Mouse (Mus musculus) spleen, adult 2 months (tissue): ENCODE results near the gene Gm47995. TPM values are rescaled to one million over a fixed set of nuclear protein-coding genes. Genes with fewer than 3 reads are reported as not detected.
"Not testable (repeated sequence)": the region's sequence is repeated elsewhere in the genome, so short reads cannot be mapped to it uniquely, and the experiment has no call there.

Source experiments
- DNase-seq, 2 experiments: peaks; one replicate each; pipeline versions ENCODE4 v3.0.0 to v3.0.0-alpha.2; 2012 to 2021; ENCODE audit warnings: low spot score in 2 of 2, low read depth in 1 of 2
- H3K27ac ChIP-seq: fragments of 200-500 bp; 2 replicates; pipeline ENCODE4 v1.5.1; 2012; ENCODE audit warnings: low read length, inconsistent platforms; ENCODE audit not compliant: insufficient read depth
- H3K27me3 ChIP-seq: fragments of 200-500 bp; 2 replicates; pipeline ENCODE4 v1.6.1; 2012; ENCODE audit warnings: mild to moderate bottlenecking, moderate library complexity, low read length, inconsistent platforms; ENCODE audit not compliant: control insufficient read depth, insufficient read depth
- H3K36me3 ChIP-seq: fragments of 200-500 bp; 2 replicates; pipeline ENCODE4 v1.6.1; 2012; ENCODE audit warnings: mild to moderate bottlenecking, low read length, inconsistent platforms; ENCODE audit not compliant: control insufficient read depth, insufficient read depth
- H3K4me1 ChIP-seq: fragments of 200-500 bp; 2 replicates; pipeline ENCODE4 v1.6.1; 2011; ENCODE audit warnings: inconsistent platforms; ENCODE audit not compliant: control insufficient read depth, insufficient read depth, insufficient read length
- H3K4me3 ChIP-seq: fragments of 200-500 bp; 2 replicates; pipeline ENCODE4 v1.5.1; 2011; ENCODE audit warnings: mild to moderate bottlenecking, inconsistent platforms; ENCODE audit not compliant: insufficient read depth, insufficient read length; ENCODE audit errors: extremely low read depth
- CTCF ChIP-seq: fragments of 200-500 bp; IDR thresholded peaks from 2 replicates; pipeline ENCODE4 v1.5.1; 2011; ENCODE audit warnings: mild to moderate bottlenecking, inconsistent platforms; ENCODE audit not compliant: insufficient read depth, insufficient read length, insufficient replicate concordance; ENCODE audit errors: extremely low read depth
- POLR2A ChIP-seq: fragments of 200-500 bp; IDR thresholded peaks from 2 replicates; pipeline ENCODE4 v1.6.1; 2011; ENCODE audit warnings: low read depth, low read length, inconsistent platforms
- WGBS: fragments of 180-500 bp; shearing (Covaris S2); methylation state at CpG from one replicate; pipeline ENCODE4 v1.1.7; 2018; 5-methylcytosine and 5-hydroxymethylcytosine counted together
- polyA plus RNA-seq: library from polyadenylated mRNA; depleted of rRNA; stranded (reverse); fragments of >200 nt; gene quantifications from 2 replicates; pipeline ENCODE4 v1.2.3, GENCODE M21; 2012

Gm47995 gene
- polyA plus RNA-seq, 1 experiment: 0.11 TPM

DNA sequence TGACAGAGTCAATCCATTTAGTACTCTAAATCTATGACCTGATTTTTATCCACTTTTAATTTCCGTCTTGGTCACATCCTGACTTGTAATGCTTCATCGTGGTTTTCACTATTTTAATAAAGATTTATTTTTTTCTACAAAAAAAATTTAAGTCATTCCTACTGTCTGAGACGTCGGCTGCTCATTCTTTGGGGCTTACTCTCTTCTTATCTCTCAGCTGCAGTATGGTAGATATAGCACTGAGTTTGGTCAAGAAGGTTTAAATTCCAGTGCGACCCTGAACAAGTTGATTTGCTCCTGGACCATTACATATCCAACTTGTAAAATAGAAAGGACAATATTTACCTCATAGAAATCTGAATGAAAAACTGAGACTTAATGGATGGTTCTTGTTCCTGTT lies 13.4 kb downstream of the Gm47995 start:
- not testable (repeated sequence) for H3K27ac ChIP-seq, H3K4me3 ChIP-seq, H3K4me1 ChIP-seq, DNase-seq, H3K27me3 ChIP-seq, H3K36me3 ChIP-seq
- WGBS: 82% methylated on average over 5 of the region's 5 CpGs

DNA sequence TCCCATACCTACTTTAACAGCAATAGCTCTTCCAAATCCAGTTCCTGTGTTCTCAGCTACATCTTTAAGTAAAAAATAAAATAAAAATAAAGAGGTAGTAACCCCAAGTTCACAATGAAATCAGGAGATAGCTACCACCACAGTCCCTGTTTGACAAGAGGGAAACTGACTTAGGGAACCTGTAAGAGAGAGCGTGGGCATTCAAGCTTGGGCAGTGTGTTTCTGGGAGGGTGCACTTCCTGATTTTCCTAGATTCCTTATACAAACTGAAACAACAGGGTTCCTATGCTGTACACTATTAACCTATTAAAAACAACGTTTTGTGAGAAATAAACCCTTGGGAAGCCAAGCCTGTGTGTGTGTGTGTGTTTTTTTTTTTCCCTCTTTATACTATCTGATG lies 16.6 kb downstream of the Gm47995 start:
- no peak for DNase-seq
- TF ChIP-seq POLR2A: no peak
- no peak for TF ChIP-seq CTCF
- Histone ChIP-seq H3K4me3 (no peak overlapping the region), H3K27me3 (no peaks in the 10 kb centered on the region), H3K27ac (no peak overlapping the region), H3K36me3 (no peaks in the 10 kb centered on the region), H3K4me1 (peaks cover 2% of the 10 kb centered on the region; the same call in 1 of the 2 replicates)
- 63% methylated on average over 2 of the region's 2 CpGs for WGBS

DNA sequence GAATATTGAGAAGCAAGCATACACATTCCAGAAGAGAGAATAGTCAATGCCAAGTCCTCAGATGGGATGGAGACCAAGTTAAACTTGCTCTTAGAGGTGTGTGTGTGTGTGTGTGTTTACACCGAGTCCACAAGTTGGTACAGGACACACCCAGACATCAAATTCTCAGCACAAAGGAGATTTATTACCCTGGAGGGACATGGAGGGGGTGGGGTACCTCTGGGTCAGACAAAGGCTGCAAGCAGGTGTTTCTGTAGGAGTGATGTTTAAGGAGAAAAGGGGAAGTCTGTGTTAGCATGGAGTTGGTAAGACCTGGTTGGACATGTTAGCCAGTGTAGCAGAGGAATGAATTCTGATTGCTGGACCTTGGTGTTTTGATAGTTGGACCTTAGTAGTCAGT lies 17.7 kb downstream of the Gm47995 start:
- Histone ChIP-seq H3K27me3 (no peaks in the 10 kb centered on the region), H3K4me1 (peaks cover 2% of the 10 kb centered on the region; the same call in 1 of the 2 replicates), H3K36me3 (no peaks in the 10 kb centered on the region), H3K27ac (no peak overlapping the region), H3K4me3 (no peak overlapping the region)
- 23% methylated on average over 1 of the region's 1 CpGs for WGBS
- no peak for DNase-seq
- TF ChIP-seq CTCF: no peak
- no peak for TF ChIP-seq POLR2A

DNA sequence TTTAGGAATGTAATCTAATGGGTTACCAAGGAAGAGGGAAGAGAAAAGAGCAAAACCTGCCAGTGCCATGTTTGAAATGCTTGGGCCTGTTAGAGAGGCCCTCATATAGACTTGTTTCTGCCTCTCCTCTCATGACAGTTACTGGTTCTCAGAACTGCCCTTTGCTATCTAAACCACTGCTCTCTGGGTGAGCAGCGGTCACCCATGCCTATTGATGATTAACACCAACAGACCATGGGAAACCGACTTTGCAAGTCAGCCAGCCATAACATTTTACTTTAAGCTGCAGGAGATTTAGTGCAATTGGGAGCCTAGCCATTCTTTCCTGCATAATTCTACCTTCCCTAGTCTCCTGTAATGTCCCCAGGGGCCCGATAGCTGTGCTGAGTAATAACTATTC lies 18.2 kb downstream of the Gm47995 start:
- 71% methylated on average over 3 of the region's 3 CpGs for WGBS
- no peaks in the 10 kb centered on the region for H3K36me3 ChIP-seq
- no peak overlapping the region for H3K27ac ChIP-seq
- H3K4me1 ChIP-seq: peaks cover 2% of the 10 kb centered on the region; the same call in 1 of the 2 replicates
- no peak for TF ChIP-seq CTCF
- TF ChIP-seq POLR2A: no peak
- no peak for DNase-seq
- H3K4me3 ChIP-seq: no peak overlapping the region
- H3K27me3 ChIP-seq: no peaks in the 10 kb centered on the region

DNA sequence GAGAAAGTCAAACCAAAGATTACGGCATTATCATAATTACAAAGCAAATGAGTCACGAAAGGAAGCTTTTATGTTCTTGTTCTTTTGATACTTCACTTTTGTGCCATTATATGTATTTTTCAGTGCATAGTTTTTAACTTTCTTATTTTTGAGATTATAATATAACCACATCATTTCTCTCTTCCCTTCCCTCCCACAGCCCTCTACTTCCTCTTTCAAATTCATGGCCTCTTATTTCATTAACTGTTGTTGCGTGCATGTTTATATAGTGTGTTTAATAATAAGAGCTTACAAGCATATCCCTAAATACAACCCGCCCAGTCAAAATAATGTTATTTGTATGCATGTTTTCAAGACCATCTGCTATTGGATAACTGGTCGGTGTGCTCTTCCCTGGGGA lies 20.8 kb downstream of the Gm47995 start:
- Histone ChIP-seq H3K27me3 (no peaks in the 10 kb centered on the region), H3K27ac (no peak overlapping the region), H3K36me3 (no peaks in the 10 kb centered on the region), H3K4me1 (peaks cover 2% of the 10 kb centered on the region; the same call in 1 of the 2 replicates), H3K4me3 (no peak overlapping the region)
- DNase-seq: no peak
- WGBS: 78% methylated on average over 5 of the region's 5 CpGs
- no peak for TF ChIP-seq CTCF
- TF ChIP-seq POLR2A: no peak

DNA sequence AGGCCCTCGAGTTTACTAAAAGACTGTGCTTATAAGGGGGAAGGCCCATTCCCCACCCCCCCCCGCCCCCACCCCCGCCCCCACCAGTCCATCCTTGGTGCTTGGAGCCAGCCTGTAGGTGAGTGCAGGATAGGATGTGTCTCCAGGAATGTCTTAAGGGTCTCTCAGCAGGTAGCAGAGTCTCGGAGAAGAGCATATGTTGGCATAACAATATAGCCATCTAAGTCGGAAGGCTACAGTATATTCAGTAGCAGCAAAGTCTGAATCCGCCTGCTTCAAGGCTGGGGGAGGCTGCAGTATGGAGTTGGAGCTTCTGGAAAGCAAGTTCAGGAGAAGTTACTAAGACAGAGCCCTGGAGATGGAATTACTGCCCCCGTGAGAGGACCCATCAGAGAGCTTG lies 21.9 kb downstream of the Gm47995 start:
- Histone ChIP-seq H3K4me3 (no peak overlapping the region), H3K27me3 (no peaks in the 10 kb centered on the region), H3K4me1 (peaks cover 2% of the 10 kb centered on the region; the same call in 1 of the 2 replicates), H3K36me3 (no peaks in the 10 kb centered on the region), H3K27ac (no peak overlapping the region)
- 91% methylated on average over 7 of the region's 7 CpGs for WGBS
- DNase-seq: no peak
- TF ChIP-seq POLR2A (no peak), CTCF (no peak)

DNA sequence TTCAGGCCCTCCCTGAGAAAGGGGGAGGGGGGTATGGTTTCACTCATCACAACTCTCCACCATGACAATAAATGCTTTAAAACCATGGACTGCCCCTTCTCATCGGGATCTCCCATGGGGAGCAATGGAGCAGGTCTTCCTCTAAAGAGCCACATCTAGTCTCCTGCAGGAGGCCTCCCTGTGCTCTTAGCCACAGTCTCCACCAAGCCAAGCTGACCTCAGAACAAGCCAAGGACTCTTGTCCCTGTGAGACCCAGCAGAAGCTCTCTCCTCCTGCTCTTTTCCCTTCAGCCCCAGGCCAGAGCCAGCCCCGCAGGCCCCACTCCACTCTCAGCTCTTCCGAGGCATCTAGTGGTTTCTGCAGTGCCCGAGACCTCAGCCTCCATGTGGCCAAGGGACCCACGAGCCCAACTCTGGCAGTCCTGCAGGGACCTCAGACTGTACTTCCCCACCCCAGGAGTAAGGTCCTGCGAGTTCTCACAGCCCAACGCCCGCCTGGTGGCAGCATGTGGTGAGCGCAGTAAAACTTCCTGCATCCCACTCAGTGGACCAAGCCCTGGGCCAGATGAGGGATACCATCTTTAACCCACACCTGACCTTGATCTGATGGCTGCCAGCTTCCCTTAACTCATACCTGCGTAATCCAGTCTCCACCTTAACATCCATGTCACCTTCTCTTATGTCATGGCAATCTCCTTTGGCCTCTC lies 24.5 kb downstream of the Gm47995 start:
- 86% methylated on average over 10 of the region's 10 CpGs for WGBS
- DNase-seq: no peak
- no peak overlapping the region for H3K27ac ChIP-seq
- TF ChIP-seq CTCF: no peak
- no peak for TF ChIP-seq POLR2A
- H3K36me3 ChIP-seq: no peaks in the 10 kb centered on the region
- H3K4me1 ChIP-seq: peaks cover 2% of the 10 kb centered on the region; the same call in 1 of the 2 replicates
- H3K4me3 ChIP-seq: no peak overlapping the region
- H3K27me3 ChIP-seq: no peaks in the 10 kb centered on the region
